Mouse (Mus musculus): ENCODE data around the gene Rab33a. TPM values are rescaled to one million over a fixed set of nuclear protein-coding genes. Genes with fewer than 3 reads are reported as not detected.

The Rab33a gene
- polyA plus RNA-seq, 1 experiment from 2014 or later = 97.0 TPM

DNA sequence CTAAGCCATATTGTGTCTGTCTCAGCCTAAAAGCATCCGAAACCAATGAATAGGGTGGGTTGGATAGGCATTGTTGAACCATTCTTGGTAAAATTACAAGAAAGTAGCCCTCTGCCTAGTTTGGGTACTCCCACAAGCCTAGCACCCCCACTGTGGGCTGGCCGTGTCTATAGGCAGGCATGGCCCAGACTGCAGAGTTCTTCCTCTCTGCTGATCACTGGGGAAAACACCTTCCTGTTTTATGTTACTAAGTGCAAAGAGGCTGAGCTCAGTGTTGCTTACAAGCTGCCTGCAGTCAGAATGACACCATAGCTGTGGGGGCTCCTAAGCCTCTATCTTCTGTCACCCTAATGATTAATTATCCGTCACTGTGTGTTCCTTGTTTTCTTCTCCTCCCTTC lies 4.4 kb downstream of the Rab33a start:
- H3K4me1 ChIP-seq (replicated peaks; ENCODE audit: control insufficient read depth, insufficient read depth, low read length) = peaks cover 6% of the 10 kb centered on the region; the same call in 1 of the 2 replicates
- peak overlapping the region; percentile 80 for H3K4me2 ChIP-seq (replicated peaks)
- H3K27me3 ChIP-seq (ENCODE audit: control insufficient read depth, insufficient read depth, low read length) = no peaks in the 10 kb centered on the region
- peak overlapping the region; percentile 24; the same call in 1 of the 2 replicates for H3K9ac ChIP-seq
- peak overlapping the region; percentile 9; the same call in 1 of the 2 replicates for H3K4me3 ChIP-seq (replicated peaks; ENCODE audit: low read length)
- WGBS = 55% methylated on average over 3 of the region's 3 CpGs
- no peaks in the 10 kb centered on the region for H3K9me3 ChIP-seq (ENCODE audit: control insufficient read depth, low read length)
- ATAC-seq (ENCODE audit: low FRiP score) = no peak
- no peak overlapping the region for H3K27ac ChIP-seq
- no peaks in the 10 kb centered on the region for H3K36me3 ChIP-seq (replicated peaks; ENCODE audit: control insufficient read depth, insufficient read depth)
- no peak for DNase-seq (ENCODE audit: low spot score)

DNA sequence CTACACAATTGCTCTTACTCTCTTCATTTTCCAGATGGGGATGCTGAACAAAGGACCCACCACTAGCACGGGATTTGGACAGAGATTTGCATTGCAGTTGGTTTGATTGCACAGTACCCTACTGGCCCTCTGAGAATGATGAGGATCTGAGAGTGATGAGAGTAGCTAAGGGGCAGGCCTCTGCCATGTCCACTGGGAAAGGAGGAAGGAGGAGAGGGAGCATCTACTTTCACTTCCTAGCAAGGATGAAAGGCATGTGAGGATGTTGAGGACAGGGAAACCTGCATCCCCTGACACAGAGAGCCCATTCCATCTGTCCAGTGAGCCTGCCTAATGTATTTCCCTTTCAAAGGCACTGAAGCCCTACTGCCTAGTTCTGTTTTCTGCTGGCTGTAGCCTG lies 6.2 kb downstream of the Rab33a start:
- Histone ChIP-seq H3K4me3 (replicated peaks; ENCODE audit: low read length) (no peak overlapping the region), H3K4me1 (replicated peaks; ENCODE audit: control insufficient read depth, insufficient read depth, low read length) (peaks cover 6% of the 10 kb centered on the region; the same call in 1 of the 2 replicates), H3K4me2 (replicated peaks) (no peak overlapping the region), H3K27ac (no peak overlapping the region), H3K36me3 (replicated peaks; ENCODE audit: control insufficient read depth, insufficient read depth) (peaks cover 8% of the 10 kb centered on the region; the same call in 1 of the 2 replicates), H3K9me3 (ENCODE audit: control insufficient read depth, low read length) (no peaks in the 10 kb centered on the region), H3K9ac (no peak overlapping the region), H3K27me3 (ENCODE audit: control insufficient read depth, insufficient read depth, low read length) (no peaks in the 10 kb centered on the region)
- DNase-seq (ENCODE audit: low spot score) (no peak), ATAC-seq (ENCODE audit: low FRiP score) (no peak)
- WGBS = 42% methylated on average over 1 of the region's 1 CpGs

DNA sequence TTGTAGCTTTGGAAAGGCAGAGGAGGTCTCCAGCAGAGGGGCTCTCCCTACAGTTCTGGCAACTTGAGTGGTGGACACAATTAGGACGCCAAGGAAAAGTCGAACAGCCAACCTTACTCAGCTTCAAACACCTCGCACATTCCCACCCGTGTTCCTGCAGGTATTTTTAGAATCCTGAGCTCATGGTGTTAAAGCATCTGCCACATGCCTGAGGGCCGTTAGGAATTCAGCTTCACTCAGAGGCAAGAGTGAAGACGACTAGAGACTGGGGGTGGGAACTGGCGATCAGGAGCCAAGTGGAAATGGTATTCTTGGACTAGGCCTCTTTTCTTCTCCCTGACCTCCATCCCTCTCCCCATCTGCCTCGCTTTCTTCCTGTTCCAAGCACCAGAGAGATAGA lies 6.8 kb downstream of the Rab33a start:
- Histone ChIP-seq H3K4me3 (replicated peaks; ENCODE audit: low read length) (no peak overlapping the region), H3K4me1 (replicated peaks; ENCODE audit: control insufficient read depth, insufficient read depth, low read length) (peaks cover 6% of the 10 kb centered on the region; the same call in 1 of the 2 replicates), H3K36me3 (replicated peaks; ENCODE audit: control insufficient read depth, insufficient read depth) (peaks cover 10% of the 10 kb centered on the region; the same call in 1 of the 2 replicates), H3K27ac (no peak overlapping the region), H3K9ac (no peak overlapping the region), H3K27me3 (ENCODE audit: control insufficient read depth, insufficient read depth, low read length) (no peaks in the 10 kb centered on the region), H3K4me2 (replicated peaks) (no peak overlapping the region), H3K9me3 (ENCODE audit: control insufficient read depth, low read length) (no peaks in the 10 kb centered on the region)
- ATAC-seq (ENCODE audit: low FRiP score) = no peak
- WGBS = 70% methylated on average over 8 of the region's 8 CpGs
- no peak for DNase-seq (ENCODE audit: low spot score)

DNA sequence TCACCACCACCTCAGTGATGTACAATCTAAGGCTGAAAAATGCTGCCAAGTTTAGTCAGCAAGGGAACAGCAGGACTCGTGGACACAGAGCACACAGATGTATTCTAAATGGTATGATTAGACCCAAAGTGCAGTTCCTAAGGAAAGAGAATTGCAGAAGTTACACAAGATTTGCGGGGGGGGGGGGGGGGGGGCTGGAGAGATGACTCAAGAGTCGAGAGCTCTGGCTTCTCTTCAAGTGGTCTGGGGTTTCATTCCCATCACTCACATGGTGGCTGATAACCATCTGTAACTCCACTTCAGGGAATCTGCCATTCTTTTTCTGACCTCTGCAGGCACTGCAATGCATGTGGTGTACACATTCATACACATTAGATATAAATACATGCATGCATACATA lies 7.3 kb downstream of the Rab33a start:
- ATAC-seq (ENCODE audit: low FRiP score) (no peak), DNase-seq (ENCODE audit: low spot score) (no peak)
- WGBS = 57% methylated on average over 2 of the region's 3 CpGs

DNA sequence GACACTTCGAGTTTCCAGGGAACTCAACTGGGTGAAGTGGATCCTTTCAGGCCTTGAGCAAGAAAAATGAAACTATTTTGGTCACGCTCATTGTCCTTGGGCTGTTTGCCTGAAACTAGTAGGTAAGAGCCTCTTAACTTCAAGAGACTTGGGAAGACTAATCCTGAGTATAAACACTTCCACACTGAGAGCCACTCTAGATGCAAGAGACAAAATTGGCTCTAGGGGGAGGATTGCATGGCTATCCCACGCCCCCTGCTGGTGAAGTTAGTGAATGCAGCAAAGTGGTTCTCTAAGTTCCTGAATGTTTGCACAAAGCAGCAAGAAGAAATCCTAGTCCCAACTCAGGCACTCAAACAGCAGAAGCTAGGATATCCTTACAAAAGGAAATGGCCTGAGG lies 13.1 kb downstream of the Rab33a start:
- Histone ChIP-seq H3K4me3 (replicated peaks; ENCODE audit: low read length) (no peak overlapping the region), H3K4me1 (replicated peaks; ENCODE audit: control insufficient read depth, insufficient read depth, low read length) (no peaks in the 10 kb centered on the region), H3K9me3 (ENCODE audit: control insufficient read depth, low read length) (no peaks in the 10 kb centered on the region), H3K27me3 (ENCODE audit: control insufficient read depth, insufficient read depth, low read length) (no peaks in the 10 kb centered on the region), H3K36me3 (replicated peaks; ENCODE audit: control insufficient read depth, insufficient read depth) (peaks cover 10% of the 10 kb centered on the region; the same call in 1 of the 2 replicates), H3K27ac (no peak overlapping the region), H3K9ac (no peak overlapping the region), H3K4me2 (replicated peaks) (no peak overlapping the region)
- peak; percentile 80 for DNase-seq (ENCODE audit: low spot score)
- no peak for ATAC-seq (ENCODE audit: low FRiP score)
- WGBS = 26% methylated on average over 3 of the region's 3 CpGs

More for the DNA sequence above, 7.3 kb downstream of the Rab33a start:
- no peak overlapping the region for H3K27ac ChIP-seq
- no peak overlapping the region for H3K4me3 ChIP-seq (replicated peaks; ENCODE audit: low read length)
- no peak overlapping the region for H3K4me2 ChIP-seq (replicated peaks)
- H3K9ac ChIP-seq = no peak overlapping the region
- peaks cover 10% of the 10 kb centered on the region; the same call in 1 of the 2 replicates for H3K36me3 ChIP-seq (replicated peaks; ENCODE audit: control insufficient read depth, insufficient read depth)
- H3K9me3 ChIP-seq (ENCODE audit: control insufficient read depth, low read length) = no peaks in the 10 kb centered on the region
- H3K4me1 ChIP-seq (replicated peaks; ENCODE audit: control insufficient read depth, insufficient read depth, low read length) = peaks cover 6% of the 10 kb centered on the region; the same call in 1 of the 2 replicates
- H3K27me3 ChIP-seq (ENCODE audit: control insufficient read depth, insufficient read depth, low read length) = no peaks in the 10 kb centered on the region

Other genes with a start within 250 kb of the Rab33a start
- 6.9 and 8.1 TPM in 2 replicates for gene Bcorl1, start 177.9 kb upstream of the Rab33a start, polyA plus RNA-seq (2014; fragmentation: Nextera tagmentation; extraction: Ambion mirVana)
- 0.83 and 1.2 TPM in 2 replicates for gene Elf4, start 56.2 kb upstream of the Rab33a start, polyA plus RNA-seq (2014; fragmentation: Nextera tagmentation; extraction: Ambion mirVana)
- gene Aifm1, start 5.7 kb upstream of the Rab33a start, polyA plus RNA-seq (2014; fragmentation: Nextera tagmentation; extraction: Ambion mirVana) = 34.5 and 38.3 TPM in 2 replicates
- 12.7 and 12.9 TPM in 2 replicates for gene Zfp280c, start 75.2 kb downstream of the Rab33a start, polyA plus RNA-seq (2014; fragmentation: Nextera tagmentation; extraction: Ambion mirVana)
- gene Slc25a14, start 104.1 kb downstream of the Rab33a start, polyA plus RNA-seq (2014; fragmentation: Nextera tagmentation; extraction: Ambion mirVana) = 40.8 and 44.8 TPM in 2 replicates
- gene Gpr119, start 155.2 kb downstream of the Rab33a start, polyA plus RNA-seq (2014; fragmentation: Nextera tagmentation; extraction: Ambion mirVana) = not detected in 2 replicates
- 18.7 and 19.0 TPM in 2 replicates for gene Rbmx2, start 175.7 kb downstream of the Rab33a start, polyA plus RNA-seq (2014; fragmentation: Nextera tagmentation; extraction: Ambion mirVana)

All from hindbrain, embryonic 14.5 days (tissue).